Mouse (Mus musculus) spleen, adult 2 months (tissue): ENCODE results near the gene Engase.

Source experiments
- CTCF ChIP-seq: fragments of 200-500 bp; IDR thresholded peaks from 2 replicates; pipeline ENCODE4 v1.5.1; 2011; ENCODE audit warnings: mild to moderate bottlenecking, inconsistent platforms; ENCODE audit not compliant: insufficient read depth, insufficient read length, insufficient replicate concordance; ENCODE audit errors: extremely low read depth
- POLR2A ChIP-seq: fragments of 200-500 bp; IDR thresholded peaks from 2 replicates; pipeline ENCODE4 v1.6.1; 2011; ENCODE audit warnings: low read depth, low read length, inconsistent platforms

GRCm38 (mm10) chr11:118427986-118428385 is 48.6 kb upstream of the Engase start, which contains the start of gene C1qtnf1:
- TF ChIP-seq CTCF (no peak), POLR2A (no peak)
